Mouse (Mus musculus) hindbrain, embryonic 11.5 days (tissue): ENCODE data around the gene Tas2r124. TPM values are rescaled to one million over a fixed set of nuclear protein-coding genes. Genes with fewer than 3 reads are reported as not detected.

ENCODE experiments used
- polyA plus RNA-seq: library from polyadenylated mRNA; unstranded; fragments of >200 nt; fragmentation: Nextera tagmentation; extraction: Ambion mirVana; gene quantifications from 2 replicates; pipeline ENCODE4 v1.2.1, GENCODE M21; 2014

Gene Tas2r124
- polyA plus RNA-seq, 1 experiment from 2014 or later = not detected

Other genes starting within 250 kb of the Tas2r124 start
- not detected in 2 replicates for gene Prh1, start 184.9 kb upstream of the Tas2r124 start, polyA plus RNA-seq
- gene Prp2, start 158.8 kb upstream of the Tas2r124 start, polyA plus RNA-seq = not detected in 2 replicates
- gene A630073D07Rik, start 103.2 kb upstream of the Tas2r124 start, polyA plus RNA-seq = not detected in 2 replicates
- gene Tas2r120, start 97.8 kb upstream of the Tas2r124 start, polyA plus RNA-seq = not detected in 2 replicates
- gene Tas2r121, start 53.7 kb upstream of the Tas2r124 start, polyA plus RNA-seq = not detected in 2 replicates
- not detected in 2 replicates for gene Tas2r122, start 42.8 kb upstream of the Tas2r124 start, polyA plus RNA-seq
- not detected in 2 replicates for gene Tas2r115, start 16.7 kb upstream of the Tas2r124 start, polyA plus RNA-seq
- gene Tas2r102, start 7.4 kb downstream of the Tas2r124 start, polyA plus RNA-seq = not detected in 2 replicates
- gene Tas2r136, start 23.4 kb downstream of the Tas2r124 start, polyA plus RNA-seq = not detected in 2 replicates
- gene Tas2r117, start 48.1 kb downstream of the Tas2r124 start, polyA plus RNA-seq = not detected in 2 replicates
- gene Tas2r123, start 92.4 kb downstream of the Tas2r124 start, polyA plus RNA-seq = not detected in 2 replicates
- not detected in 2 replicates for gene Tas2r116, start 100.7 kb downstream of the Tas2r124 start, polyA plus RNA-seq
- not detected in 2 replicates for gene Tas2r110, start 113.3 kb downstream of the Tas2r124 start, polyA plus RNA-seq
- not detected in 2 replicates for gene Tas2r113, start 138.3 kb downstream of the Tas2r124 start, polyA plus RNA-seq
- not detected in 2 replicates for gene Tas2r125, start 154.9 kb downstream of the Tas2r124 start, polyA plus RNA-seq
- not detected in 2 replicates for gene Tas2r129, start 196.4 kb downstream of the Tas2r124 start, polyA plus RNA-seq
- gene Tas2r131, start 203.2 kb downstream of the Tas2r124 start, polyA plus RNA-seq = not detected in 2 replicates
- gene Tas2r109, start 226.2 kb downstream of the Tas2r124 start, polyA plus RNA-seq = not detected in 2 replicates